Mouse (Mus musculus) myocyte (in vitro differentiated cells): ENCODE results near the gene Tekt1. TPM values are rescaled to one million over a fixed set of nuclear protein-coding genes. Genes with fewer than 3 reads are reported as not detected.

Source experiments
- H3K27me3 ChIP-seq: one replicate; pipeline ENCODE4 v1.6.1; 2011; ENCODE audit not compliant: control insufficient read depth, insufficient read depth, insufficient read length
- H3K36me3 ChIP-seq: one replicate; pipeline ENCODE4 v1.6.1; 2011; ENCODE audit not compliant: control insufficient read depth, insufficient read depth
- H3K4me2 ChIP-seq: one replicate; pipeline ENCODE4 v1.6.1; 2011; ENCODE audit warnings: low read depth, control low read depth
- H3K4me3 ChIP-seq: one replicate; pipeline ENCODE4 v1.5.1; 2011; ENCODE audit warnings: mild to moderate bottlenecking, control low read depth, moderate library complexity
- H3K79me2 ChIP-seq: one replicate; pipeline ENCODE4 v1.6.1; 2011; ENCODE audit not compliant: control insufficient read depth, insufficient read depth
- H3ac ChIP-seq: one replicate; pipeline ENCODE4 v1.6.1; 2011; ENCODE audit not compliant: control insufficient read depth, insufficient read length
- CEBPB ChIP-seq: IDR thresholded peaks from 2 replicates; pipeline ENCODE4 v1.6.1; 2011; ENCODE audit warnings: mild to moderate bottlenecking, moderate library complexity; ENCODE audit not compliant: poor library complexity, insufficient read depth, severe bottlenecking
- E2F4 ChIP-seq: IDR thresholded peaks from one replicate; pipeline ENCODE4 v1.6.1; 2011; ENCODE audit warnings: mild to moderate bottlenecking, control low read depth, moderate library complexity; ENCODE audit not compliant: insufficient read depth
- MAX ChIP-seq: IDR thresholded peaks from one replicate; pipeline ENCODE4 v1.6.1; 2011; ENCODE audit warnings: low read depth, mild to moderate bottlenecking, control low read depth
- MYOD1 ChIP-seq, 3 experiments: IDR thresholded peaks; one replicate each; pipeline ENCODE4 v1.6.1; 2011; ENCODE audit warnings: control low read depth in 2 of 3, low read depth in 2 of 3, mild to moderate bottlenecking in 2 of 3, moderate library complexity in 1 of 3; ENCODE audit not compliant: insufficient read length in 2 of 3, control insufficient read depth in 1 of 3
- MYOG ChIP-seq, 3 experiments: IDR thresholded peaks; one replicate each; pipeline ENCODE4 v1.6.1; 2011; ENCODE audit warnings: control low read depth in 2 of 3, low read depth in 2 of 3, mild to moderate bottlenecking in 2 of 3; ENCODE audit not compliant: insufficient read length in 2 of 3, control insufficient read depth in 1 of 3, insufficient read depth in 1 of 3
- POLR2A ChIP-seq: IDR thresholded peaks from one replicate; pipeline ENCODE4 v1.6.1; 2011; ENCODE audit warnings: low read depth, mild to moderate bottlenecking, control low read depth, moderate library complexity; ENCODE audit not compliant: insufficient read length
- POLR2AphosphoS2 ChIP-seq: IDR thresholded peaks from one replicate; pipeline ENCODE4 v1.6.1; 2011; ENCODE audit warnings: low read depth, control low read depth; ENCODE audit not compliant: insufficient read length
- REST ChIP-seq: IDR thresholded peaks from one replicate; pipeline ENCODE4 v1.6.1; 2011; ENCODE audit warnings: mild to moderate bottlenecking, control low read depth, moderate library complexity; ENCODE audit not compliant: insufficient read depth, insufficient read length
- SRF ChIP-seq: IDR thresholded peaks from one replicate; pipeline ENCODE4 v1.6.1; 2011; ENCODE audit warnings: low read depth; ENCODE audit not compliant: control insufficient read depth, insufficient read length
- TCF12 ChIP-seq: IDR thresholded peaks from one replicate; pipeline ENCODE4 v1.6.1; 2011; ENCODE audit warnings: mild to moderate bottlenecking, control low read depth; ENCODE audit not compliant: poor library complexity, insufficient read depth, severe bottlenecking
- TCF3 ChIP-seq: IDR thresholded peaks from one replicate; pipeline ENCODE4 v1.6.1; 2011; ENCODE audit warnings: low read depth, control low read depth; ENCODE audit not compliant: insufficient read length
- USF1 ChIP-seq: IDR thresholded peaks from one replicate; pipeline ENCODE4 v1.6.1; 2011; ENCODE audit warnings: low read depth, mild to moderate bottlenecking, control low read depth, moderate library complexity
- polyA plus RNA-seq: library from polyadenylated mRNA; unstranded; fragments of >200 nt; fragmentation: generic; extraction: Trizol; gene quantifications from one replicate; pipeline ENCODE4 v1.2.1, GENCODE M21; 2012; ENCODE audit warnings: missing spikeins

Tekt1 gene
- polyA plus RNA-seq, result not detected

DNA sequence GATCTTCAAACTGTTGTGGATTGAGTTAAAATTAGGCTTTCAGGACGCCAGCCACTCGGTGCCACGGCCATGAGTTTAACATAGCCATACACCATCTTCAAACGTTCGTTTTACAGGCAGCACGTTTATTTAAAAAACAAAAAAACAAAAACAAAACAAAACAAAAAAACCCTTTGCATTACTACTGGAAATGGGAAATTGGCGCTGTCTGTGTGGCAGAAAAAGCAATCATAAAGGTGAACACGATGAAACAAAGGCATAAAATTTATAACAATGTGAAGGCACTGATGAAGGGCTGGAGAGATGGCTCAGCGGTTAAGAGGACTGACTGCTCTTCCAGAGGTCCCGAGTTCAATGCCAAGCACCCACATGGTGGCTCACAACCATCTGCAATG is at the start of gene Tekt1:
Tekt1 (minus strand) TSS at position 96 of the 395 bp plus-strand sequence.
- H3K4me3 ChIP-seq, result no peak within 1 kb of the TSS
- TF ChIP-seq TCF3 (no peak), MAX (no peak), TCF12 (no peak), REST (no peak), CEBPB (no peak), E2F4 (no peak), POLR2AphosphoS2 (no peak), SRF (no peak), MYOG (IDR thresholded peaks at IDR 0.05; ENCODE audit: control insufficient read depth in 1 of 3, insufficient read depth in 1 of 3, insufficient read length in 2 of 3, low read depth in 2 of 3) (no peak), POLR2A (no peak), USF1 (no peak), MYOD1 (IDR thresholded peaks at IDR 0.05; ENCODE audit: control insufficient read depth in 1 of 3, insufficient read length in 2 of 3, low read depth in 2 of 3) (no peak)
- H3K27me3 ChIP-seq, result peaks cover 19% of the 10 kb centered on the region
- H3ac ChIP-seq, result no peak within 1 kb of the TSS
- H3K79me2 ChIP-seq, result no peaks in the 10 kb centered on the region
- H3K36me3 ChIP-seq, result no peaks in the 10 kb centered on the region
- H3K4me2 ChIP-seq, result no peak within 1 kb of the TSS

DNA sequence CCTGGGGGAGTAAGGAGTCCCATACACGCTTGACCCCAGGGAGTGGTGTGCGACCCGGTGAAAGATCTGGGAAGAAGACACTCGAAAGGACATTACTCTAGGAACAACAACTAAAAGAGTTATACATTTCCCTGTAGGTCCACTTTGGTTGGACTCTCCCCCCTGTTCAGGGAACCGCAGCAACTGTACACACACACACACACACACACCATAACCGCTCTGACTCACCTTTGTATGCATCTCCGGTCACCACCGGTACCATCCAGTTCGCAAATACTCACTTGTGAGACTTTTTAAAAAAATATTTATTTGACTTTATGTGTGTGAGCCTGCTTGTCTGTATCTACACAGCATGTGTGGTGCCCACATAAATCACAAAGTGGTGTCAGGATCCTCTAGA is 49.7 kb upstream of the Tekt1 start:
- no peak overlapping the region for H3ac ChIP-seq
- no peak overlapping the region for H3K4me3 ChIP-seq
- H3K4me2 ChIP-seq, result peak overlapping the region; percentile 30
- no peak for TF ChIP-seq CEBPB
- TF ChIP-seq MYOG (IDR thresholded peaks at IDR 0.05; ENCODE audit: control insufficient read depth in 1 of 3, insufficient read depth in 1 of 3, insufficient read length in 2 of 3, low read depth in 2 of 3), result no peak
- no peak for TF ChIP-seq MAX
- no peak for TF ChIP-seq E2F4
- TF ChIP-seq POLR2AphosphoS2, result no peak
- TF ChIP-seq TCF3, result no peak
- TF ChIP-seq REST, result no peak
- TF ChIP-seq TCF12, result no peak
- TF ChIP-seq SRF, result no peak
- no peak for TF ChIP-seq USF1
- TF ChIP-seq MYOD1 (IDR thresholded peaks at IDR 0.05; ENCODE audit: control insufficient read depth in 1 of 3, insufficient read length in 2 of 3, low read depth in 2 of 3), result no peak
- TF ChIP-seq POLR2A, result no peak
- H3K27me3 ChIP-seq, result peaks cover 65% of the 10 kb centered on the region
- no peaks in the 10 kb centered on the region for H3K36me3 ChIP-seq
- H3K79me2 ChIP-seq, result no peaks in the 10 kb centered on the region

DNA sequence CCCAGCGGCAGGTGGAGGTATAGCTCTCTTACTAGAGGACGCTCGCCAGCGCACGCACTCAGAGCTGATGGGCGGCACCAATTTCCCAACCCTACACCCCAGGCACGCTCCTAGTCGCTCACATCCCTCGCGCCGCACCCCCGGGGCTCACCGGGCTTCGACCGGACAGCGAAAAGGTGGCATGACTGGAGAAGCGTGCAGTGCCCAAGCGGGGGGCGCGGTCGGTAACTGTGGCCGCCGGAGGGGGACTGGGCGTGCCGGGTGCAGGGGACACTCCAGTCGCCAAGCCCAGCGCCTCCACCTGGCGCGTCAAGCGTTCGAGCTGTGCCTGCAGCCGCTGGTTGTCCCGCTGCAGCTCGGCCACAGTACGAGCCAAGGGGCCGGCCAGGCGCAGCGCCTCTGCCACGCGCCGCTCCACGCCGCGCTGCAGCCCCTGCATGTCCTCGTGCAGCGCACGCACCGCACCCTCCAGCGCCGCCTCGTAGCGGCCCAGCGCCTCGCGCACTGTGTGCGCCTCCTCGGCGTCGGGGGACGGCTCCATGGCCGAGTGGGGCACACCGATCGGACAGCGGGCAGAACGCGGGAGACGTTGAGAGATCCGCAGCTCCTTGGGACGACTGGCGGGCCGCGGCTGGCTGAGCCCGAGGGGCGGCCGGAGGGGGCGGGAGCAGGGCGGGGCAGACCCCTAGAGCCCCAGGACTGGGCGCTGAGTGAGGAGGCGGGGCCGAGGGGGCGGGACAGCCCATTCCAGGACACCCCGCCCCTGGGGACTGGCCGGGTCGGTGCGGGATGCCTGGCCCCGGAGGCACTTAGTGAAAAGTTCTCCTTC is 49.1 kb upstream of the Tekt1 start, which contains the start of gene Smtnl2:
Smtnl2 (minus strand) TSS at position 621 of the 829 bp plus-strand sequence.
- H3K36me3 ChIP-seq, result no peaks in the 10 kb centered on the region
- H3K27me3 ChIP-seq, result peaks cover 68% of the 10 kb centered on the region
- peak within 1 kb of the TSS; percentile 3 for H3K4me3 ChIP-seq
- no peak within 1 kb of the TSS for H3ac ChIP-seq
- no peaks in the 10 kb centered on the region for H3K79me2 ChIP-seq
- H3K4me2 ChIP-seq, result peak within 1 kb of the TSS; percentile 64
- no peak for TF ChIP-seq MYOG (IDR thresholded peaks at IDR 0.05; ENCODE audit: control insufficient read depth in 1 of 3, insufficient read depth in 1 of 3, insufficient read length in 2 of 3, low read depth in 2 of 3)
- TF ChIP-seq SRF, result no peak
- TF ChIP-seq POLR2AphosphoS2, result peak; percentile 28
- TF ChIP-seq TCF3, result no peak
- no peak for TF ChIP-seq TCF12
- TF ChIP-seq POLR2A, result peak; percentile 59
- TF ChIP-seq USF1, result no peak
- TF ChIP-seq CEBPB, result no peak
- TF ChIP-seq E2F4, result no peak
- no peak for TF ChIP-seq MAX
- TF ChIP-seq REST, result no peak
- TF ChIP-seq MYOD1 (IDR thresholded peaks at IDR 0.05; ENCODE audit: control insufficient read depth in 1 of 3, insufficient read length in 2 of 3, low read depth in 2 of 3), result no peak

DNA sequence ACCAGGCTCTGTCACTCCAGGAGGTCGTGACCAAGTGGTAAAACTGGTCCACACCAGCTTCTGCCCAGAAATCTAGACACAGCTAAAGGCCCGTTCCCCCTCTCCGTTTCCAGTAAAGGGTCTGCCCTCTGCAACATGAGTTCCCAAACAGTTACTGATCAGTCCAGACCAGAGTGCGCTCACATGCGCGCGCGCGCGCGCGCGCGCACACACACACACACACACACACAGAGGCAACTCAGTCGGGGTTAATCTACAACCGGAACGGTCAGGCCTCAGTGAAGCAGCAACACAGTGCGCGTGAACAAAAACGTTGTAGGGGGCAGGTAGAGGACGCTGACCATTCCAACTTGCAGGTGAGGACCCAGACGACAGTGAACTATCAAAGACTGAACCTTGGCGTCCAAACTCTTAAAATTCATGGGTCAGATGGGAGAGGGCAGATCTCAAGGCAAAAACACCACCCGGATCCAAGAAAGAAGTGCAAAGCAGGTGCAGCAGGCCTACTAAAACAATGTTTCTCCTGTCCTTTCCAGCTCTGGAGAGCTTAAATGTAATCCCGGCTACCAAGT is 48.4 kb upstream of the Tekt1 start:
- no peak for TF ChIP-seq POLR2AphosphoS2
- no peak for TF ChIP-seq MAX
- no peak for TF ChIP-seq E2F4
- no peak for TF ChIP-seq MYOD1 (IDR thresholded peaks at IDR 0.05; ENCODE audit: control insufficient read depth in 1 of 3, insufficient read length in 2 of 3, low read depth in 2 of 3)
- TF ChIP-seq TCF3, result no peak
- TF ChIP-seq POLR2A, result no peak
- no peak for TF ChIP-seq CEBPB
- TF ChIP-seq MYOG (IDR thresholded peaks at IDR 0.05; ENCODE audit: control insufficient read depth in 1 of 3, insufficient read depth in 1 of 3, insufficient read length in 2 of 3, low read depth in 2 of 3), result no peak
- no peak for TF ChIP-seq TCF12
- no peak for TF ChIP-seq USF1
- peak overlapping the region; percentile 64 for H3K4me2 ChIP-seq
- peak overlapping the region; percentile 3 for H3K4me3 ChIP-seq
- H3K79me2 ChIP-seq, result no peaks in the 10 kb centered on the region
- no peaks in the 10 kb centered on the region for H3K36me3 ChIP-seq
- peaks cover 75% of the 10 kb centered on the region for H3K27me3 ChIP-seq
- no peak overlapping the region for H3ac ChIP-seq
